Mouse (Mus musculus): ENCODE data around the gene Mrpl19.

GRCm38 (mm10) chr6:81965296-81966067 is at the start of gene Mrpl19:
- TF ChIP-seq CTCF (IDR thresholded peaks at IDR 0.05; ENCODE audit: borderline replicate concordance, control insufficient read depth, extremely low read depth, insufficient read depth, low read length, poor library complexity) (no peak), POLR2A (IDR thresholded peaks at IDR 0.05; ENCODE audit: control insufficient read depth, extremely low read depth, insufficient read depth, low read length, poor library complexity) (no peak)
